Mouse (Mus musculus) forelimb bud, embryonic 11.5 days (tissue): Measurements from ENCODE around the gene Gemin5.
A peak's percentile ranks its signal among the peaks of the same experiment; 100 is the strongest.
"Not testable (repeated sequence)": the region's sequence is repeated elsewhere in the genome, so short reads cannot be mapped to it uniquely, and the experiment has no call there.

Experiments
- DNase-seq: peaks from one replicate; pipeline ENCODE4 v3.0.0-alpha.2; 2012; ENCODE audit warnings: low read depth, low spot score

Gene Gemin5

GRCm38 (mm10) chr11:58168167-58168915 is at the start of gene Gemin5:
Gene Gemin5, minus strand, starts transcription at chr11:58168539.
- DNase-seq, result peak; percentile 86

- no peak for DNase-seq
These were observed 48.5 kb upstream of the Gemin5 start for GRCm38 (mm10) chr11:58216823-58217222.

- DNase-seq, result no peak
These were observed 47.5 kb upstream of the Gemin5 start for GRCm38 (mm10) chr11:58215814-58216213.

GRCm38 (mm10) chr11:58215049-58215430 is 46.7 kb upstream of the Gemin5 start:
- not testable (repeated sequence) for DNase-seq

- peak; percentile 24 for DNase-seq
These were observed 46.2 kb upstream of the Gemin5 start for GRCm38 (mm10) chr11:58214391-58215048.

GRCm38 (mm10) chr11:58213673-58214342 is 45.5 kb upstream of the Gemin5 start:
- no peak for DNase-seq

- DNase-seq, result no peak
These were observed 43.3 kb upstream of the Gemin5 start for GRCm38 (mm10) chr11:58211682-58212067.

GRCm38 (mm10) chr11:58211062-58211681 is 42.8 kb upstream of the Gemin5 start:
- no peak for DNase-seq

- DNase-seq, result no peak
These were observed 42.1 kb upstream of the Gemin5 start for GRCm38 (mm10) chr11:58210321-58210886.

GRCm38 (mm10) chr11:58201052-58201451 is 32.7 kb upstream of the Gemin5 start:
- DNase-seq, result no peak

- DNase-seq, result no peak
These were observed 31.9 kb upstream of the Gemin5 start for GRCm38 (mm10) chr11:58200226-58200625.

- DNase-seq, result not testable (repeated sequence)
These were observed 31.1 kb upstream of the Gemin5 start, which contains the start of the genes Igtp and Irgm2 for GRCm38 (mm10) chr11:58199229-58200037. Gene Igtp, plus strand, starts transcription at chr11:58199556. Gene Irgm2, plus strand, starts transcription at chr11:58199618.

- DNase-seq, result no peak
These were observed 30.3 kb upstream of the Gemin5 start for GRCm38 (mm10) chr11:58198663-58199062.

GRCm38 (mm10) chr11:58193860-58194520 is 25.7 kb upstream of the Gemin5 start:
- no peak for DNase-seq

- no peak for DNase-seq
These were observed 25.0 kb upstream of the Gemin5 start for GRCm38 (mm10) chr11:58193326-58193725.

- DNase-seq, result no peak
These were observed 21.3 kb upstream of the Gemin5 start for GRCm38 (mm10) chr11:58189675-58190074.

- DNase-seq, result no peak
These were observed 15.2 kb upstream of the Gemin5 start for GRCm38 (mm10) chr11:58183579-58183978.

- DNase-seq, result no peak
These were observed 12.4 kb upstream of the Gemin5 start for GRCm38 (mm10) chr11:58180756-58181155.

- DNase-seq, result not testable (repeated sequence)
These were observed 11.6 kb upstream of the Gemin5 start for GRCm38 (mm10) chr11:58179986-58180385.

GRCm38 (mm10) chr11:58179563-58179962 is 11.2 kb upstream of the Gemin5 start:
- DNase-seq, result peak; percentile 87
